Mouse (Mus musculus): ENCODE results near the gene Mfsd6.

GRCm38 (mm10) chr1:52683550-52683949, 43.7 kb downstream of the Mfsd6 start:
- TF ChIP-seq EP300 (IDR thresholded peaks at IDR 0.05; ENCODE audit: low read depth in 1 of 2, low read length in 2 of 2) (no peak), POLR2A (IDR thresholded peaks at IDR 0.05; ENCODE audit: control insufficient read depth in 1 of 2, insufficient read depth in 1 of 2, low read depth in 1 of 2, low read length in 2 of 2, poor library complexity in 1 of 2) (no peak), POLR2AphosphoS2 (IDR thresholded peaks at IDR 0.05; ENCODE audit: low read length) (no peak), GABPA (IDR thresholded peaks at IDR 0.05; ENCODE audit: low read depth, low read length) (no peak), GATA1 (IDR thresholded peaks at IDR 0.05; ENCODE audit: low read depth, low read length) (no peak), ZC3H11A (IDR thresholded peaks at IDR 0.05; ENCODE audit: low read depth, low read length) (no peak), CTCF (IDR thresholded peaks at IDR 0.05 in 2 of 3, conservative IDR thresholded peaks at IDR 0.05 in 1 of 3; ENCODE audit: control insufficient read depth in 1 of 3, insufficient read depth in 1 of 3, low read depth in 2 of 3, low read length in 3 of 3, poor library complexity in 1 of 3, severe bottlenecking in 1 of 3) (no peak)
